Mouse (Mus musculus) left cerebral cortex, adult 18-20 months (tissue): Measurements from ENCODE around the gene Cfdp1. TPM values are rescaled to one million over a fixed set of nuclear protein-coding genes. Genes with fewer than 3 reads are reported as not detected.

Experiments used
- DNase-seq, 2 experiments: peaks; one replicate each; pipeline ENCODE4 v3.0.0; 2021 to 2022; ENCODE audit warnings: low spot score in 2 of 2, mixed read lengths in 1 of 2
- total RNA-seq, 2 experiments: library from RNA; stranded (reverse); gene quantifications; 2 replicates each; pipeline ENCODE4 v1.2.3; 2021

Cfdp1 gene
- total RNA-seq, 2 experiments from 2014 or later, result 80.1 to 85.3 TPM

GRCm38 (mm10) chr8:111743101-111743791 lies 110.8 kb downstream of the Cfdp1 start:
- no peak for DNase-seq

- DNase-seq, result no peak
Observed at GRCm38 (mm10) chr8:111742261-111743037, 111.6 kb downstream of the Cfdp1 start.

- DNase-seq, result peak; percentile 51 to 61
Observed at GRCm38 (mm10) chr8:111741556-111741955, 112.5 kb downstream of the Cfdp1 start.

- DNase-seq, result no peak
Observed at GRCm38 (mm10) chr8:111740994-111741393, 113.1 kb downstream of the Cfdp1 start.

- no peak for DNase-seq
Observed at GRCm38 (mm10) chr8:111740301-111740711, 113.8 kb downstream of the Cfdp1 start.

GRCm38 (mm10) chr8:111739604-111740003 lies 114.5 kb downstream of the Cfdp1 start:
- DNase-seq, result no peak

- DNase-seq, result no peak
Observed at GRCm38 (mm10) chr8:111738867-111739266, 115.2 kb downstream of the Cfdp1 start.

GRCm38 (mm10) chr8:111736321-111736720 lies 117.8 kb downstream of the Cfdp1 start:
- peak; percentile 59 to 80 for DNase-seq

GRCm38 (mm10) chr8:111735791-111736190 lies 118.3 kb downstream of the Cfdp1 start:
- no peak for DNase-seq

- no peak for DNase-seq
Observed at GRCm38 (mm10) chr8:111735335-111735761, 118.7 kb downstream of the Cfdp1 start.

- DNase-seq, result no peak
Observed at GRCm38 (mm10) chr8:111734244-111734960, 119.7 kb downstream of the Cfdp1 start.

- DNase-seq, result no peak
Observed at GRCm38 (mm10) chr8:111733581-111734243, 120.4 kb downstream of the Cfdp1 start.

- no peak for DNase-seq
Observed at GRCm38 (mm10) chr8:111732406-111733085, 121.5 kb downstream of the Cfdp1 start.

- DNase-seq, result peak; percentile 97
Observed at GRCm38 (mm10) chr8:111732004-111732403, 122.1 kb downstream of the Cfdp1 start.

GRCm38 (mm10) chr8:111731231-111731977 lies 122.7 kb downstream of the Cfdp1 start:
- no peak for DNase-seq

GRCm38 (mm10) chr8:111729233-111730170 lies 124.6 kb downstream of the Cfdp1 start:
- DNase-seq, result no peak

GRCm38 (mm10) chr8:111728481-111728880 lies 125.6 kb downstream of the Cfdp1 start:
- DNase-seq, result no peak

GRCm38 (mm10) chr8:111727553-111727952 lies 126.5 kb downstream of the Cfdp1 start:
- DNase-seq, result no peak
